Mouse (Mus musculus) ZHBTc4 (cell line): ENCODE data around the gene Vpreb3.
A peak's percentile ranks its signal among the peaks of the same experiment; 100 is the strongest.

Experiments used
- DNase-seq: peaks from one replicate; pipeline ENCODE4 v3.0.0-alpha.2; 2011; ENCODE audit warnings: low read depth, low spot score

Vpreb3 gene

GRCm38 (mm10) chr10:75932081-75932678 is 10.7 kb upstream of the Vpreb3 start:
- DNase-seq: peak; percentile 94

- peak; percentile 45 for DNase-seq
Observed at GRCm38 (mm10) chr10:75932891-75933290, 10.0 kb upstream of the Vpreb3 start, which contains the start of gene Chchd10. Chchd10 (plus strand) TSS chr10:75933130.

GRCm38 (mm10) chr10:75934991-75935390 is 7.9 kb upstream of the Vpreb3 start:
- no peak for DNase-seq

- peak; percentile 97 for DNase-seq
Observed at GRCm38 (mm10) chr10:75935680-75936541, 6.9 kb upstream of the Vpreb3 start, which contains the start of gene Mmp11. Mmp11 (minus strand) TSS chr10:75936496.

- DNase-seq: peak; percentile 67
Observed at GRCm38 (mm10) chr10:75936909-75937667, 5.8 kb upstream of the Vpreb3 start.

- DNase-seq: peak; percentile 89
Observed at GRCm38 (mm10) chr10:75937851-75938643, 4.8 kb upstream of the Vpreb3 start.

- peak; percentile 41 for DNase-seq
Observed at GRCm38 (mm10) chr10:75939481-75940234, 3.2 kb upstream of the Vpreb3 start.

GRCm38 (mm10) chr10:75940520-75940919 is 2.3 kb upstream of the Vpreb3 start, which contains the start of gene Gm867:
Gm867 (minus strand) TSS chr10:75940672.
- DNase-seq: no peak

GRCm38 (mm10) chr10:75941042-75941824 is 1.6 kb upstream of the Vpreb3 start:
- DNase-seq: peak; percentile 59

- DNase-seq: no peak
Observed at GRCm38 (mm10) chr10:75944066-75944772, 1.4 kb downstream of the Vpreb3 start.

GRCm38 (mm10) chr10:75945213-75945612 is 2.4 kb downstream of the Vpreb3 start:
- DNase-seq: no peak

- DNase-seq: peak; percentile 39
Observed at GRCm38 (mm10) chr10:75945896-75946295, 3.0 kb downstream of the Vpreb3 start.

GRCm38 (mm10) chr10:75948079-75948478 is 5.2 kb downstream of the Vpreb3 start:
- no peak for DNase-seq

- DNase-seq: no peak
Observed at GRCm38 (mm10) chr10:75949053-75950045, 6.5 kb downstream of the Vpreb3 start.

GRCm38 (mm10) chr10:75950791-75951210 is 7.9 kb downstream of the Vpreb3 start:
- peak; percentile 60 for DNase-seq

- peak; percentile 71 for DNase-seq
Observed at GRCm38 (mm10) chr10:75951424-75952050, 8.7 kb downstream of the Vpreb3 start.

- DNase-seq: peak; percentile 73
Observed at GRCm38 (mm10) chr10:75954381-75954811, 11.5 kb downstream of the Vpreb3 start, which contains the start of gene Gm5134. Gm5134 (plus strand) TSS chr10:75954514.
